In genomic region chr6:24451026-24451821, GRCm38 (mm10) we compare ENCODE assay signal across 19 mouse cellular contexts.
DNase-seq lines count a peak whose midpoint lies in the region; ATAC-seq and TF ChIP-seq lines count a peak whose summit lies in the region.
"Had no signal": no experiment of that assay in that cellular context is flagged by ENCODE, and none has a peak within 500 bp of the region (broad histone marks: within the 10 kb centered on the region; RNA-seq: fewer than 3 reads in every experiment).

No protein-coding gene starts in this region.

- no peak for DNase-seq in heart, postnatal 25 days (ENCODE audit: low spot score)
- DNase-seq in lung, postnatal 10 days: no peak
- no peak for DNase-seq in T-cell, adult 2 months (ENCODE audit: low spot score)
- DNase-seq: cerebellum, adult 8-10 months; gastrocnemius, postnatal 36 days; lung, postnatal 14 days; thymus, adult 2 months had no signal

- H3K36me3 ChIP-seq in heart, embryonic 14.5 days (ENCODE audit: control insufficient read depth, insufficient read depth, low read length): no peaks in the 10 kb centered on the region
- no peaks in the 10 kb centered on the region for H3K36me3 ChIP-seq in lung, embryonic 16.5 days (ENCODE audit: control insufficient read depth, insufficient read depth, low read length)
- H3K36me3 ChIP-seq in kidney, embryonic 16.5 days (ENCODE audit: insufficient read depth, low read length): no peaks in the 10 kb centered on the region
- no peaks in the 10 kb centered on the region for H3K36me3 ChIP-seq in small intestine, adult 2 months (ENCODE audit: control insufficient read depth, insufficient read depth, low read length)
- H3K36me3 ChIP-seq in forebrain, embryonic 15.5 days: no peaks in the 10 kb centered on the region
- H3K36me3 ChIP-seq: embryonic facial prominence, embryonic 12.5 days; liver, embryonic 15.5 days had no signal

- no peak for TF ChIP-seq CTCF in small intestine, adult 2 months (IDR thresholded peaks at IDR 0.05; ENCODE audit: extremely low read depth, insufficient read length, insufficient replicate concordance, low read depth, low read length)

- WGBS in heart, embryonic 14.5 days: 65% methylated on average over 22 of the region's 22 CpGs
- WGBS in lung, embryonic 16.5 days: 44% methylated on average over 22 of the region's 22 CpGs
- WGBS in kidney, embryonic 16.5 days: 23% methylated on average over 22 of the region's 22 CpGs
- 48% methylated on average over 22 of the region's 22 CpGs for WGBS in small intestine, adult 2 months
- WGBS in forebrain, embryonic 15.5 days: 88% methylated on average over 22 of the region's 22 CpGs

- H3K4me1 ChIP-seq in heart, embryonic 14.5 days (ENCODE audit: control insufficient read depth in 2 of 2, insufficient read depth in 2 of 2, low read length in 2 of 2): no peaks in the 10 kb centered on the region
- H3K4me1 ChIP-seq in lung, embryonic 16.5 days (replicated peaks; ENCODE audit: control insufficient read depth, insufficient read depth, low read length): no peaks in the 10 kb centered on the region
- H3K4me1 ChIP-seq in kidney, embryonic 16.5 days (ENCODE audit: insufficient read depth, low read length): peaks cover 3% of the 10 kb centered on the region; the same call in 1 of the 2 replicates
- peaks cover 7% of the 10 kb centered on the region; the same call in 1 of the 2 replicates for H3K4me1 ChIP-seq in small intestine, adult 2 months (ENCODE audit: control insufficient read depth, insufficient read depth, insufficient read length, low read length)
- H3K4me1 ChIP-seq in forebrain, embryonic 15.5 days: no peaks in the 10 kb centered on the region
- H3K4me1 ChIP-seq: embryonic facial prominence, embryonic 12.5 days; liver, embryonic 15.5 days had no signal

- no peak overlapping the region for H3K4me3 ChIP-seq in heart, embryonic 14.5 days (ENCODE audit: control insufficient read depth in 1 of 2, insufficient read depth in 1 of 2, low read depth in 1 of 2, low read length in 2 of 2)
- H3K4me3 ChIP-seq in lung, embryonic 16.5 days (ENCODE audit: low read length): no peak overlapping the region
- H3K4me3 ChIP-seq in kidney, embryonic 16.5 days (ENCODE audit: low read length): peak overlapping the region; percentile 1; the same call in 1 of the 2 replicates
- no peak overlapping the region for H3K4me3 ChIP-seq in small intestine, adult 2 months (ENCODE audit: low read depth, low read length)
- no peak overlapping the region for H3K4me3 ChIP-seq in forebrain, embryonic 15.5 days
- H3K4me3 ChIP-seq: embryonic facial prominence, embryonic 12.5 days; erythroblast, embryonic 14.5 days; liver, embryonic 15.5 days had no signal

- TF ChIP-seq POLR2A in small intestine, adult 2 months (IDR thresholded peaks at IDR 0.05; ENCODE audit: low read depth, low read length): no peak

- H3K4me2 ChIP-seq in heart, embryonic 14.5 days (ENCODE audit: low read length): peak overlapping the region; percentile 21
- H3K4me2 ChIP-seq in lung, embryonic 16.5 days (ENCODE audit: low read depth, low read length): 0 out of 2 replicates have a peak overlapping the region, but pooled peaks have one; percentile 7
- peak overlapping the region; percentile 22 for H3K4me2 ChIP-seq in kidney, embryonic 16.5 days (replicated peaks; ENCODE audit: low read depth, low read length)
- H3K4me2 ChIP-seq in forebrain, embryonic 15.5 days (replicated peaks): no peak overlapping the region
- H3K4me2 ChIP-seq: embryonic facial prominence, embryonic 12.5 days; heart, embryonic 11.5 days; liver, embryonic 15.5 days had no signal

- H3K27ac ChIP-seq in heart, embryonic 14.5 days (replicated peaks in 1 of 2; ENCODE audit: control insufficient read depth in 1 of 2, insufficient read depth in 1 of 2, low read depth in 2 of 2, low read length in 2 of 2): no peak overlapping the region
- no peak overlapping the region for H3K27ac ChIP-seq in lung, embryonic 16.5 days (ENCODE audit: low read length)
- no peak overlapping the region for H3K27ac ChIP-seq in kidney, embryonic 16.5 days (ENCODE audit: low read length)
- H3K27ac ChIP-seq in small intestine, adult 2 months (ENCODE audit: insufficient read depth, low read depth, low read length): peak overlapping the region; percentile 26; the same call in 1 of the 2 replicates
- H3K27ac ChIP-seq in forebrain, embryonic 15.5 days (replicated peaks): no peak overlapping the region
- H3K27ac ChIP-seq: embryonic facial prominence, embryonic 12.5 days; liver, embryonic 15.5 days had no signal

- intact Hi-C loops in heart, postnatal 25 days (cut with DNase I): no loop called here

- no peaks in the 10 kb centered on the region for H3K9me3 ChIP-seq in heart, embryonic 14.5 days (ENCODE audit: control insufficient read depth, low read length)
- H3K9me3 ChIP-seq in lung, embryonic 16.5 days (ENCODE audit: control insufficient read depth, low read length): no peaks in the 10 kb centered on the region
- no peaks in the 10 kb centered on the region for H3K9me3 ChIP-seq in kidney, embryonic 16.5 days (ENCODE audit: low read length)
- no peaks in the 10 kb centered on the region for H3K9me3 ChIP-seq in forebrain, embryonic 15.5 days
- H3K9me3 ChIP-seq: embryonic facial prominence, embryonic 12.5 days; liver, embryonic 15.5 days had no signal

- no peaks in the 10 kb centered on the region for H3K27me3 ChIP-seq in heart, embryonic 14.5 days (ENCODE audit: control insufficient read depth, insufficient read depth, low read length)
- H3K27me3 ChIP-seq in lung, embryonic 16.5 days (ENCODE audit: control insufficient read depth, insufficient read depth, low read depth, low read length): no peaks in the 10 kb centered on the region
- peaks cover 3% of the 10 kb centered on the region; the same call in 1 of the 2 replicates for H3K27me3 ChIP-seq in kidney, embryonic 16.5 days (ENCODE audit: insufficient read depth, low read length)
- no peaks in the 10 kb centered on the region for H3K27me3 ChIP-seq in small intestine, adult 2 months (ENCODE audit: control insufficient read depth, insufficient read depth, low read length)
- no peaks in the 10 kb centered on the region for H3K27me3 ChIP-seq in forebrain, embryonic 15.5 days
- H3K27me3 ChIP-seq: CH12.LX; embryonic facial prominence, embryonic 12.5 days; liver, embryonic 15.5 days had no signal

- no peak overlapping the region for H3K9ac ChIP-seq in heart, embryonic 14.5 days (ENCODE audit: low read length)
- no peak overlapping the region for H3K9ac ChIP-seq in lung, embryonic 16.5 days (ENCODE audit: low read length)
- H3K9ac ChIP-seq in kidney, embryonic 16.5 days (replicated peaks; ENCODE audit: low read length): peak overlapping the region; percentile 33; the same call in 1 of the 2 replicates
- no peak overlapping the region for H3K9ac ChIP-seq in forebrain, embryonic 15.5 days (replicated peaks)
- H3K9ac ChIP-seq: embryonic facial prominence, embryonic 12.5 days; liver, embryonic 15.5 days had no signal

- ATAC-seq in heart, embryonic 14.5 days (ENCODE audit: insufficient number of reproducible peaks, insufficient read depth, low FRiP score, low read depth): no peak
- no peak for ATAC-seq in lung, embryonic 16.5 days (ENCODE audit: low read depth)
- ATAC-seq in kidney, embryonic 16.5 days (ENCODE audit: low FRiP score, low TSS enrichment): peak; percentile 61; the same call in 1 of the 2 replicates
- ATAC-seq in forebrain, embryonic 15.5 days (replicated peaks): no peak
- ATAC-seq: forebrain, embryonic 14.5 days; inflammation-experienced regulatory T-cells, adult 6 months had no signal
